Mouse (Mus musculus) liver, embryonic 16.5 days (tissue): ENCODE measurements at regions not wholly inside any gene's neighbourhood (a gene's known extent, or its start where the extent isn't known, plus 50 kb on each side); places are given as distances from the start of the nearest gene placed in this dataset.

ENCODE experiments used
- ATAC-seq: fragments of 200-750 bp; cut with Nextera tagmentation; 2 replicates; pipeline ENCODE4 v1.8.0; 2017; ENCODE audit warnings: low read depth, mild to moderate bottlenecking, moderate number of reproducible peaks, moderate library complexity
- H3K27ac ChIP-seq: fragments of 300-500 bp; sonication (generic); 2 replicates; pipeline ENCODE4 v1.5.1; 2014; ENCODE audit warnings: mild to moderate bottlenecking, low read length
- H3K27me3 ChIP-seq: fragments of 300-500 bp; sonication (generic); 2 replicates; pipeline ENCODE4 v1.6.1; 2014; ENCODE audit warnings: low read depth, low read length, mixed read lengths; ENCODE audit not compliant: control insufficient read depth, insufficient read depth
- H3K36me3 ChIP-seq: fragments of 300-500 bp; sonication (generic); 2 replicates; pipeline ENCODE4 v1.6.1; 2014; ENCODE audit warnings: mild to moderate bottlenecking; ENCODE audit not compliant: control insufficient read depth, insufficient read depth
- H3K4me1 ChIP-seq: fragments of 300-500 bp; sonication (generic); 2 replicates; pipeline ENCODE4 v1.6.1; 2014; ENCODE audit warnings: low read depth, low read length, mixed read lengths; ENCODE audit not compliant: control insufficient read depth
- H3K4me2 ChIP-seq: fragments of 300-500 bp; sonication (generic); 2 replicates; pipeline ENCODE4 v1.6.1; 2014; ENCODE audit warnings: low read depth, low read length, mixed read lengths
- H3K4me3 ChIP-seq: fragments of 300-500 bp; sonication (generic); 2 replicates; pipeline ENCODE4 v1.5.1; 2014; ENCODE audit warnings: low read depth, mild to moderate bottlenecking, low read length
- H3K9ac ChIP-seq: fragments of 300-500 bp; sonication (generic); 2 replicates; pipeline ENCODE4 v1.6.1; 2014; ENCODE audit warnings: low read depth, low read length
- H3K9me3 ChIP-seq: fragments of 300-500 bp; sonication (generic); replicated peaks from 2 replicates; pipeline ENCODE4 v1.6.1; 2016; ENCODE audit warnings: low read length; ENCODE audit not compliant: control insufficient read depth
- WGBS: fragments of 180-500 bp; shearing (Covaris S2); extraction: QIAGEN DNeasy Blood & Tissue Kit; methylation state at CpG from one replicate; pipeline ENCODE4 v1.1.7; 2014; ENCODE audit not compliant: insufficient replicate concordance; 5-methylcytosine and 5-hydroxymethylcytosine counted together

GRCm38 (mm10) chr15:22151894-22152494 is 396.8 kb upstream of the Cdh18 start:
- no peak for ATAC-seq
- H3K4me1 ChIP-seq = no peaks in the 10 kb centered on the region
- H3K9ac ChIP-seq = no peak overlapping the region
- no peaks in the 10 kb centered on the region for H3K36me3 ChIP-seq
- H3K4me2 ChIP-seq = no peak overlapping the region
- no peak overlapping the region for H3K4me3 ChIP-seq
- no peak overlapping the region for H3K27ac ChIP-seq
- H3K9me3 ChIP-seq = no peaks in the 10 kb centered on the region
- no peaks in the 10 kb centered on the region for H3K27me3 ChIP-seq
- 58% methylated on average over 4 of the region's 4 CpGs for WGBS

GRCm38 (mm10) chr15:22152678-22153077 is 396.1 kb upstream of the Cdh18 start:
- Histone ChIP-seq H3K27ac (no peak overlapping the region), H3K27me3 (no peaks in the 10 kb centered on the region), H3K9me3 (no peaks in the 10 kb centered on the region), H3K9ac (no peak overlapping the region), H3K36me3 (no peaks in the 10 kb centered on the region), H3K4me3 (no peak overlapping the region), H3K4me1 (no peaks in the 10 kb centered on the region), H3K4me2 (no peak overlapping the region)
- ATAC-seq = no peak
- WGBS = 30% methylated on average over 1 of the region's 1 CpGs

- Histone ChIP-seq H3K27me3 (no peaks in the 10 kb centered on the region), H3K9me3 (no peaks in the 10 kb centered on the region), H3K27ac (no peak overlapping the region), H3K36me3 (no peaks in the 10 kb centered on the region), H3K4me3 (no peak overlapping the region), H3K9ac (no peak overlapping the region), H3K4me2 (no peak overlapping the region), H3K4me1 (no peaks in the 10 kb centered on the region)
- 59% methylated on average over 5 of the region's 5 CpGs for WGBS
- no peak for ATAC-seq
Observed at GRCm38 (mm10) chr15:22170302-22170701, 378.5 kb upstream of the Cdh18 start.

DNA sequence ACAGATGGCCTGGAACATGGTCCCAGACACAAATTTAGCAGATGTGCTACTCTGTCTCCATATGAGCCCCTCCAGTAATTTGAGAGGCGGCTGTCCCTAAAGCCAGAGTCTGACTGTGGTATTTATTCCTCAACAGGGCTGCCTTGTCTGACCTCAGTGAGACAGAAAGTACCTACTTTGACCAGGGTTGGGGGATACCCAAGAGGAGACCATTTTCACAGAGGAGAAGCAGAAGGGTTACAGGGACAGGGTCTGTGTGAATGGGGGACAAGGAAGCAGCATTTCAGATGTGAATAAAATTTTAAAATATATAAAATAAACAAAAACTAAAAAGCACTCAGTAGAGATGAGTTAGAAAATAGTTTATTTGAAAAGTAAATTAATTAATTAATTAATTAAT is 339.8 kb upstream of the Cdh18 start:
- H3K36me3 ChIP-seq = no peaks in the 10 kb centered on the region
- 76% methylated on average over 1 of the region's 1 CpGs for WGBS

GRCm38 (mm10) chr15:22232629-22233028 is 316.2 kb upstream of the Cdh18 start:
- Histone ChIP-seq H3K4me1 (no peaks in the 10 kb centered on the region), H3K27me3 (no peaks in the 10 kb centered on the region), H3K9me3 (no peaks in the 10 kb centered on the region), H3K4me2 (no peak overlapping the region), H3K9ac (no peak overlapping the region), H3K4me3 (no peak overlapping the region), H3K36me3 (no peaks in the 10 kb centered on the region), H3K27ac (no peak overlapping the region)
- WGBS = 41% methylated on average over 4 of the region's 4 CpGs
- no peak for ATAC-seq

More for the DNA sequence above, 339.8 kb upstream of the Cdh18 start:
- Histone ChIP-seq H3K4me3 (no peak overlapping the region), H3K9ac (no peak overlapping the region), H3K4me1 (no peaks in the 10 kb centered on the region), H3K27me3 (no peaks in the 10 kb centered on the region), H3K9me3 (no peaks in the 10 kb centered on the region), H3K27ac (no peak overlapping the region), H3K4me2 (no peak overlapping the region)
- ATAC-seq = no peak

DNA sequence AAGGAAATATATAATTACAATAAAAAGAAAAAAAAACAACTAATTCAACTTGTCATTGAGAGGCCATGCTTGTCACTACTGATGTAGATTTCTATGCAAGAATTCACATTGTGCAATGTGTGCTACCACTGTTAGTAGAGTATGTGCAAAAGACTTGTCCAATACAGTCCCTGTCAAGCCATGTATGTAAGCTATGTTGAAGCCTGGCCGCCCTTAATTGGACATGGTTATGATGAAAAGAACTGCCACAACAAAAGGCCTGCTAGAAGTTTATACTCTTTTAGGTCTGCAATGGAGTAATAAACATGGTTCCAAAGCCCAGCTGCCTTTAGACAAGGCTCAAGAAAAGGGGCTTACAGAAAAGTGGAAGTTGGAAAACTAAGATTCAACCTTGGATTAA is 267.9 kb upstream of the Cdh18 start:
- no peaks in the 10 kb centered on the region for H3K27me3 ChIP-seq
- WGBS = 58% methylated on average over 1 of the region's 1 CpGs
- H3K27ac ChIP-seq = no peak overlapping the region
- no peak overlapping the region for H3K4me3 ChIP-seq
- no peaks in the 10 kb centered on the region for H3K36me3 ChIP-seq
- no peak overlapping the region for H3K4me2 ChIP-seq
- ATAC-seq = no peak
- no peak overlapping the region for H3K9ac ChIP-seq
- H3K9me3 ChIP-seq = no peaks in the 10 kb centered on the region
- H3K4me1 ChIP-seq = no peaks in the 10 kb centered on the region

GRCm38 (mm10) chr15:22311016-22311415 is 237.8 kb upstream of the Cdh18 start:
- no peak overlapping the region for H3K4me2 ChIP-seq
- 70% methylated on average over 5 of the region's 5 CpGs for WGBS
- no peaks in the 10 kb centered on the region for H3K27me3 ChIP-seq
- no peaks in the 10 kb centered on the region for H3K9me3 ChIP-seq
- H3K27ac ChIP-seq = no peak overlapping the region
- H3K4me1 ChIP-seq = no peaks in the 10 kb centered on the region
- no peak overlapping the region for H3K4me3 ChIP-seq
- ATAC-seq = no peak
- no peaks in the 10 kb centered on the region for H3K36me3 ChIP-seq
- H3K9ac ChIP-seq = no peak overlapping the region

- H3K9ac ChIP-seq = no peak overlapping the region
- no peaks in the 10 kb centered on the region for H3K9me3 ChIP-seq
- no peak overlapping the region for H3K4me3 ChIP-seq
- no peak overlapping the region for H3K4me2 ChIP-seq
- H3K36me3 ChIP-seq = no peaks in the 10 kb centered on the region
- no peaks in the 10 kb centered on the region for H3K4me1 ChIP-seq
- no peak overlapping the region for H3K27ac ChIP-seq
- WGBS = 60% methylated on average over 7 of the region's 7 CpGs
- no peak for ATAC-seq
- no peaks in the 10 kb centered on the region for H3K27me3 ChIP-seq
Observed at GRCm38 (mm10) chr15:22318992-22319391, 229.8 kb upstream of the Cdh18 start.

- Histone ChIP-seq H3K9me3 (no peaks in the 10 kb centered on the region; the same call in 1 of the 2 replicates), H3K4me2 (no peak overlapping the region), H3K4me1 (no peaks in the 10 kb centered on the region), H3K36me3 (no peaks in the 10 kb centered on the region), H3K27me3 (no peaks in the 10 kb centered on the region), H3K27ac (no peak overlapping the region), H3K9ac (no peak overlapping the region), H3K4me3 (no peak overlapping the region)
- no peak for ATAC-seq
- WGBS = 48% methylated on average over 3 of the region's 3 CpGs
Observed at GRCm38 (mm10) chr15:22338941-22339340, 209.9 kb upstream of the Cdh18 start.
